Mouse (Mus musculus): ENCODE results near the gene Ank.

DNA sequence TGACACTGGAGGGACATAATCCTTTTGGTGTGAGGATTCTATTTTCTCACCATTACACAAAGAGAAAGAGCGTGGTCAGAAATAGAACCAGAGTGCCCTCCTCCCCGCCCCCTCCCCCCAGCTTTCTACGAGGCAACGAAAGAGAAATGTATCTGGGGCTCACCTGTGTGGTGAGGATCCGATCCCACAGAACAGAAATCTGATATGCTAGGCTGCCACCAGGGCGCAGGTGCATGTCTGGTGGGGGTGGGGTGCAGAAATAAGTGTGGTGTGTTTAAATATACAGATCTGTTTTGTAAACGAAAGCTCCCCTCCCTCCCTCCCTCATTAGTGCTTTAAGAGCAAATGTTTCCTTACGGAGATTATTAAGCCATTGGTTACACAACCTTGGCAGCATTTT lies 20.6 kb downstream of the Ank start:
- TF ChIP-seq CTCF (IDR thresholded peaks at IDR 0.05; ENCODE audit: low read depth) (no peak), EP300 (optimal IDR thresholded peaks at IDR 0.05) (no peak)
